Mouse (Mus musculus): Measurements from ENCODE around the gene Zbtb8os.

Zbtb8os gene

GRCm38 (mm10) chr4:129335216-129336074 lies at the start of gene Zbtb8os, which contains the start of gene Rbbp4:
Gene Zbtb8os (plus strand): TSS chr4:129335695.
Gene Rbbp4 (minus strand): TSS chr4:129335370.
- peak; percentile 100 for DNase-seq

- peak; percentile 95 for DNase-seq
These were observed 49.4 kb upstream of the Zbtb8os start for GRCm38 (mm10) chr4:129286001-129286682.

GRCm38 (mm10) chr4:129286683-129287471 lies 48.6 kb upstream of the Zbtb8os start:
- peak; percentile 95 for DNase-seq

- peak; percentile 96 for DNase-seq
These were observed 48.0 kb upstream of the Zbtb8os start, which contains the start of gene Sync for GRCm38 (mm10) chr4:129287472-129287981. Gene Sync (plus strand): TSS chr4:129287617.

GRCm38 (mm10) chr4:129288067-129288466 lies 47.4 kb upstream of the Zbtb8os start:
- peak; percentile 95 for DNase-seq

GRCm38 (mm10) chr4:129289671-129290070 lies 45.8 kb upstream of the Zbtb8os start:
- no peak for DNase-seq

- DNase-seq: no peak
These were observed 42.7 kb upstream of the Zbtb8os start for GRCm38 (mm10) chr4:129292831-129293230.

GRCm38 (mm10) chr4:129293702-129294101 lies 41.8 kb upstream of the Zbtb8os start:
- DNase-seq: peak; percentile 91

- no peak for DNase-seq
These were observed 40.3 kb upstream of the Zbtb8os start for GRCm38 (mm10) chr4:129295188-129295587.

- no peak for DNase-seq
These were observed 39.4 kb upstream of the Zbtb8os start for GRCm38 (mm10) chr4:129296066-129296465.

GRCm38 (mm10) chr4:129297724-129298123 lies 37.8 kb upstream of the Zbtb8os start:
- no peak for DNase-seq

GRCm38 (mm10) chr4:129299121-129299520 lies 36.4 kb upstream of the Zbtb8os start:
- DNase-seq: no peak

GRCm38 (mm10) chr4:129303401-129303800 lies 32.1 kb upstream of the Zbtb8os start:
- DNase-seq: no peak

- DNase-seq: no peak
These were observed 31.7 kb upstream of the Zbtb8os start for GRCm38 (mm10) chr4:129303816-129304215.

GRCm38 (mm10) chr4:129304306-129304705 lies 31.2 kb upstream of the Zbtb8os start:
- DNase-seq: no peak

GRCm38 (mm10) chr4:129307936-129308335 lies 27.6 kb upstream of the Zbtb8os start:
- no peak for DNase-seq

GRCm38 (mm10) chr4:129313886-129314285 lies 21.6 kb upstream of the Zbtb8os start:
- DNase-seq: no peak

- DNase-seq: no peak
These were observed 14.6 kb upstream of the Zbtb8os start for GRCm38 (mm10) chr4:129320876-129321275.

GRCm38 (mm10) chr4:129322042-129322441 lies 13.5 kb upstream of the Zbtb8os start:
- no peak for DNase-seq

- no peak for DNase-seq
These were observed 12.0 kb upstream of the Zbtb8os start for GRCm38 (mm10) chr4:129323491-129323890.

- no peak for DNase-seq
These were observed 10.7 kb upstream of the Zbtb8os start for GRCm38 (mm10) chr4:129324756-129325155.

GRCm38 (mm10) chr4:129326191-129326590 lies 9.3 kb upstream of the Zbtb8os start:
- DNase-seq: no peak

GRCm38 (mm10) chr4:129332846-129333245 lies 2.6 kb upstream of the Zbtb8os start:
- no peak for DNase-seq

Data from heart, adult 11 months (tissue).